Mouse (Mus musculus): ENCODE data around the gene Rbm44. TPM values are rescaled to one million over a fixed set of nuclear protein-coding genes. Genes with fewer than 3 reads are reported as not detected.
A peak's percentile ranks its signal among the peaks of the same experiment; 100 is the strongest.

The Rbm44 gene
- total RNA-seq, 4 experiments from 2014 or later, result not detected

GRCm38 (mm10) chr1:91179086-91179485, 34.2 kb downstream of the Rbm44 start:
- peak; percentile 42 to 59 for DNase-seq (ENCODE audit: low spot score in 2 of 2)

- peak; percentile 15 to 36 for DNase-seq (ENCODE audit: low spot score in 2 of 2)
Measured at GRCm38 (mm10) chr1:91179533-91180173, 34.8 kb downstream of the Rbm44 start, which contains the start of gene Ramp1. Ramp1 (plus strand) TSS chr1:91179822.

GRCm38 (mm10) chr1:91180174-91180565, 35.3 kb downstream of the Rbm44 start:
- no peak for DNase-seq (ENCODE audit: low spot score in 2 of 2)

GRCm38 (mm10) chr1:91180723-91181122, 35.8 kb downstream of the Rbm44 start:
- DNase-seq (ENCODE audit: low spot score in 2 of 2), result peak in 1 of 2 experiments; percentile 22

- peak in 1 of 2 experiments; percentile 18 for DNase-seq (ENCODE audit: low spot score in 2 of 2)
Measured at GRCm38 (mm10) chr1:91181261-91181660, 36.4 kb downstream of the Rbm44 start.

- DNase-seq (ENCODE audit: low spot score in 2 of 2), result no peak
Measured at GRCm38 (mm10) chr1:91181784-91182450, 37.0 kb downstream of the Rbm44 start.

GRCm38 (mm10) chr1:91183305-91183704, 38.4 kb downstream of the Rbm44 start:
- DNase-seq (ENCODE audit: low spot score in 2 of 2), result no peak

GRCm38 (mm10) chr1:91186677-91187076, 41.8 kb downstream of the Rbm44 start:
- no peak for DNase-seq (ENCODE audit: low spot score in 2 of 2)

GRCm38 (mm10) chr1:91187315-91187714, 42.4 kb downstream of the Rbm44 start:
- DNase-seq (ENCODE audit: low spot score in 2 of 2), result no peak

GRCm38 (mm10) chr1:91187786-91188640, 43.1 kb downstream of the Rbm44 start:
- no peak for DNase-seq (ENCODE audit: low spot score in 2 of 2)

- DNase-seq (ENCODE audit: low spot score in 2 of 2), result no peak
Measured at GRCm38 (mm10) chr1:91188851-91189460, 44.1 kb downstream of the Rbm44 start.

GRCm38 (mm10) chr1:91192184-91192583, 47.3 kb downstream of the Rbm44 start:
- no peak for DNase-seq (ENCODE audit: low spot score in 2 of 2)

- DNase-seq (ENCODE audit: low spot score in 2 of 2), result no peak
Measured at GRCm38 (mm10) chr1:91193242-91193641, 48.4 kb downstream of the Rbm44 start.

- DNase-seq (ENCODE audit: low spot score in 2 of 2), result no peak
Measured at GRCm38 (mm10) chr1:91193680-91194079, 48.8 kb downstream of the Rbm44 start.

GRCm38 (mm10) chr1:91199793-91200192, 54.9 kb downstream of the Rbm44 start:
- no peak for DNase-seq (ENCODE audit: low spot score in 2 of 2)

GRCm38 (mm10) chr1:91201122-91201521, 56.2 kb downstream of the Rbm44 start:
- DNase-seq (ENCODE audit: low spot score in 2 of 2), result no peak

- DNase-seq (ENCODE audit: low spot score in 2 of 2), result no peak
Measured at GRCm38 (mm10) chr1:91204221-91204765, 59.4 kb downstream of the Rbm44 start.

- DNase-seq (ENCODE audit: low spot score in 2 of 2), result no peak
Measured at GRCm38 (mm10) chr1:91205651-91206050, 60.8 kb downstream of the Rbm44 start.

GRCm38 (mm10) chr1:91206336-91206735, 61.4 kb downstream of the Rbm44 start:
- no peak for DNase-seq (ENCODE audit: low spot score in 2 of 2)

GRCm38 (mm10) chr1:91206873-91207272, 62.0 kb downstream of the Rbm44 start:
- no peak for DNase-seq (ENCODE audit: low spot score in 2 of 2)

All from gastrocnemius, adult 8-10 months (tissue).